Mouse (Mus musculus): ENCODE measurements around the gene Bcl6b. TPM values are rescaled to one million over a fixed set of nuclear protein-coding genes. Genes with fewer than 3 reads are reported as not detected.

The Bcl6b gene
- total RNA-seq, 2 experiments from 2014 or later = 23.8 to 33.4 TPM

DNA sequence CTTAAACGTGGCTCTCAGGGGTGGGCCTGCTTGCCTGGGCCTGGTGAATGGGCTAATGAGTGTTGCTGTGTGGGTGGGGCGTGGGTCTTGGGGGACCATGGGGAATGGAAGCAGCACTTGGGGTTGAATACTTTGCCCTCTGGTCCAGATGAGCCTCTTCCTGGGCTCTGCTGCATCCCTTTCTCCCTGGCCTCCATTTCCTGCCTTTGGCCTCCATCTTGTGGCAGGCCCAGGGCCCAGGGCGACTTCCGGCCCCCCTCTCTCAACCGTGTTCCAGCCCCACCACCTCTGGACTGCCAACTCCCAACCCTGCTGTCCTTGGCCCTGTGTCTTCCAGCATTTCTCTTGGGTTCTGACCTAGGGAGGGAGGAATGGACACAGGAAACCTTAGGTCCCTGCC is 4.4 kb upstream of the Bcl6b start:
- no peak for DNase-seq (ENCODE audit: low spot score in 2 of 2)

DNA sequence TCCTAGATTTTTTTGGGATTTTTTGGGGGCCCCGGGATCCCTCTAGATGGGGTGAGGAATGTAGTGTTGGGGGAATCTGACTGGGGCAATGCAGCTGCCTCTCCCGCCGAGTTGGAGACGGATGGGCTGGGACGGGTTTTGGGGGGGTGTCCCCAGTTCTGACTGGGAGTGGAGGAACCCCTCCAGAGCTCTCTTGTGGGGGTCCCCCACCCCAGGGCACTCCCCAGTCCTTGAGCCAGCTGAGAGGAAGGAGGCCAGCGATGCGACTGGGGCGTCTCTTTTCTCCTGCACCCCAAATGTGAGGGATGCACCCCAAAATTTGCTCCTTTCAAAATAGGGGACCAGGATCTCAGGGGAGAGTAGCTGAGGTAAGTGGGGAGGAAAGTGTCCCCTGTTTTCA is 3.4 kb upstream of the Bcl6b start:
- DNase-seq (ENCODE audit: low spot score in 2 of 2) = no peak

DNA sequence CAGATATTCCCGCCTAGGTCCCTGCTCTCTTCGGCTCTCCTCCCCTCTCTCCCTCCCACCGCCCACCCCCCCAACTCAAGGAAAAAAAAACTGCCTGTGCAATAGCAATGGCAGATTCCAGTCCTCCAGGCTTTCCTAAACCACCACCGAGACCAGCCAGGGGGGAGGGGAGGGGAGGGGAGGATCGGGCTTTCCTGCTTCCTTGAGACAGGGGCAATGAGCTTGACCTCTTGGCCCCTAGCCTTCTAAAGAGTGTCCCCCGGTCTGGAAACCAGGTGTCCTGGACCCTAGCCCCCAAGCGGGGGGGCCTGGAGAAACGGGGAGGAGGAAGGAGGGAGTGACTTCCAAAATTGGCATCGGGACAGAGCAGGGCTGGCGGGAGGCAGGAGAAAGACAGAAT is 2.9 kb upstream of the Bcl6b start:
- DNase-seq (ENCODE audit: low spot score in 2 of 2) = peak in 1 of 2 experiments; percentile 50

DNA sequence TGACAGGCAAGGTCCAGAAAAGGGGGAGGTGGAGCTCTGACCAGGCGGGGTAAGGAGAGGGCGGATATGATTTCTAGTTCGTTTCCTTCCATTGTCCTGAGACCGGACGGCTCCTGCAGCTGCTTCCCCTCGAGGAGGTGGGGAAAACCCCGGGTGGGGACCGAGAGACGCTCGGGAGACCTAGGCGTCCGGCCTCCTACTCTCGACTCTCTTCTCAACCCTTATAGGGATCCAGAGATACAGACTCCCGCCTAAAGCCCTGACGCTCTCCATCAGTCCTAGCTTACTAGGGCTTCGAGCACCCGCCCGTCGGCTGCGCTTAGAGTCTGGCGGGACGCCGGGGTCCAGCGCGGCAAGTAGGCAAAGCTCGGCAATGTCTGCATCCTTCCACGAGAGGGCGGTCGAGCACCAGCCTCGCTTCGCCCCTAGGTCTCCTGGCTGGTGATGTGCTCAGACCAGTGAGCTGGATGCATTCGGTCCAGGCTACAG is 685 bp upstream of the Bcl6b start:
- DNase-seq (ENCODE audit: low spot score in 2 of 2) = peak; percentile 64

DNA sequence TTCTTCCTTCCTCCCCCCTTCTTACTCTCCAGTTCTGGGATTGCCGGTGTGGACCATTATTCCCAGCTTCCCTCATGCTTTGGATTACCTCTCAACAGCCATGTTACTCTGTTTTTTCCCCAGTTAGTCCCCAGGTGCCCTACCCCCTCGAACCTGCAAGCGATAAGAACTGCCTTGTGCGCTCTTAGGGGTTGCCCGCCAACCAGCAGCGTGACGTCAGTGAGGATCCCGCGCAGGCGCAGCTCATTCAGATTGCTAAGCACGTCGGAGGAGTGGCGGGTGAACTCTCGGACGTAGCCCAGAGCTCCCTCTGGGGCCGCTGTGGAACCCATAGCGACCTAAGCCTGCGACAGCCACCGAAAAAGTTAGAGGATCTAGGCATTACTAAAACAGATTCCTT is 770 bp downstream of the Bcl6b start:
- DNase-seq (ENCODE audit: low spot score in 2 of 2) = peak; percentile 55 to 59

DNA sequence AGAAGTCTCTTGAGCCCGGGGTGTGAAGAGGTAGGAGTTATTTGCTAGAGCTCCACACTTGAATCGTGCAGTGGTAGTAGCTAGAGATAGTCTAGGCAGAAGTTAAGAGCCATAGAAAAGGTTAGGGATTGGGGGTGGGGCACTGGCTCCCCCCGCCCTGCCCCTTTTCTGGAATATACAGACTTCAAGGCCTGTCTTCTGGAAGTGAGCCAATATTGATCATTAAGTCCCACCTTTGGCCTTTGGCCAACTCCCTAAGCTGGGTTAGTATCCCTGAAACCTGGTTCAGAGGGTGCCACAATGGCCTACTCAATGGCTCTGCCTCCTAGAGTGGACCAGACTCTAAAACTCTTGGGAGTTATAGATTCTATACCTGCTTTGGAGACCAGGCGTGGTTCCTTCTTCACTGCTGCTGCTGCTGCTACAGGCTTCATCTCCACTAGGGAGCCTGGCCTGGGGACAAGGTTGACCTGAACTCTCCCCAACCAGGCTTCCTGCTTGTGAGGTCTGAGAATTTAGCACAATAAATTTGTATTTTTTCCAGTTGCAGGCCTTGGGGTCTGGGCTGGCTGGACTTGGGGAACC is 1.8 kb downstream of the Bcl6b start:
- DNase-seq (ENCODE audit: low spot score in 2 of 2) = no peak

DNA sequence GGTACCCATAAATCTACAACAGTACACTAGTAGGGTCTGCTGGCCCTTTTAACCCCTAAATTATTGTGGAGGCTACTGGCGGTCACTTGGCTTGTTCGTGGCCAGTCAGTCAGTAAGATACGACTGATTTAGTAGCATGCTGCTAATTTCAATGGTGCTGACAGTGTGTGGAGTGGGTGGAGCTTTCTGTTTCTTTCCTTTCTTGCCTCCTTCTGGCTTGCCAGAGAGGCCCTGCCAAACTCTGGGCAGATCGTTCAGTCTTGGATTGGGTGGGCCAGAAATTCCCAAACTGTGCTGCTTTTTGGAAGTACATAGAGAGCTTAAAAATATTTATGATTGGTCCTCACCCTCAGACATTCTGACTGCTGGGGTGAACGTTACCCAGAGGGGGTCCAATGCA is 2.5 kb downstream of the Bcl6b start:
- DNase-seq (ENCODE audit: low spot score in 2 of 2) = no peak

DNA sequence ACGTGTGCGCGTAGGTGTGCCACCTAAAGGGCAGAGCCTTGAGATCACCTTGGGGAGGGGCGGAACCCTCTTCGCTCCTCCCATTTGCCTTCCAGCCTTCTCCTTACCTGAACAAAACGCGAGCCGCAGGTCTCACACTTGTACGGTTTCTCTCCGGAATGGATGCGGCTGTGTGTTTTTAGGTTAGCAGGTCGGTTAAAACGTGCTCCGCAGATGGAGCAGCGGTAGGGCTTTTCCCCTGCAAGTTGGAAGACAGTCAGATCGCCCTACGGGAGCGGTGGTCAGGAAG is 3.1 kb downstream of the Bcl6b start:
- no peak for DNase-seq (ENCODE audit: low spot score in 2 of 2)

DNA sequence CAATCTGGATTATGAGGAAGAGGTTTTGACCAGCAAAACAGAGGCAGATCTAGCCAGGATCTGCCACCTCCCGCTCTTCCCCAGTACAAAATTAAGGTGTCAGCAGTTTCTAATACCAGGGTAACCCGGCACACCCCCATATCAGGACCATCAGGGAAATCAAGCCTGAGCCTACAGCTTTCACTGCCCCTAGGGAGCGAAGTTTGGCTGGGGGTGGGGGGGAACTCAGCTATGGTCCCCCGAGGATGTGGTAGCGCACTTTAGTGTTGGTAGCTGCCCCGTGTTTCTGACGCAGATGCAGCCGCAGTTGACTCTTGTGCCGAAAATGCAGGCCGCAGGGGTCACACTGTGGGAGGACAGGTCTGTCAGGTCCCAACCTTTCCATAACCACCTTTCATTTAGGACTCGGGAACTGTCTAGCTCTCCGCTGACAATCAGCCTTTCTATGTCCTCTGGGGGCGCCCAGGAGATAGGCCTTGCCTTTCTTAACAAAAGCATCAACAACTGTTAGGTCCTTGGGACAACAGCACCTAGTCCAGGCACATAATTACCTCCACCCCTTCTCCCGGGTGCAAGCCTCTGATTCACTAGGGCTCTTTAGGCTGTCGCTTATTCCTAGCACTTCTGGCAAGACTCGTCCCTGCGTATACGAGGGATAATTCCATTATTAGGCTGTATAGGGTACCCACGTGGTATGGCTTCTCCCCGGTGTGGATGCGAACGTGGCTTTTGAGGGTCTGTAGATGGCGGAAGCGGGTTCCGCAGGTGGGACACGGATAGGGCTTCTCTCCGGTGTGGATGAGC is 3.6 kb downstream of the Bcl6b start:
- no peak for DNase-seq (ENCODE audit: low spot score in 2 of 2)

DNA sequence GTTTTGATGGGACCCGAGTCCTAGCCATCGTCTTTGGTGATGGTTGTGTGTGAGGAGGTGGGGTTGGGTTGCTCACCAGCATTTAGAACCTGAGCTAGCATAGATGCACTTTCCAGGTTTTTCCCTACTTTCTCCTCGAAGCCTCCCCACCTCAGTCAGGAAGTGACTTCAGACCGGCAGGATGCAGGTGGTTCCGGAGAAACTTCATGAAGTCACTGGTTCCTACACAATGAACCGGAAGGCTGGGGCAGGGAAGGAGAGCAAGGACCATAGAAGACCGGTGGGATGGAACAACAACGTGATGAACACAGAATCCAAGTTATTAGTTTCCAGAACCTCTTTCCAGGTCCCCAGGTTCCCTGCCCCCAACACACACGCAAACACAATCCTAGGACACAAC is 5.9 kb downstream of the Bcl6b start:
- no peak for DNase-seq (ENCODE audit: low spot score in 2 of 2)

DNA sequence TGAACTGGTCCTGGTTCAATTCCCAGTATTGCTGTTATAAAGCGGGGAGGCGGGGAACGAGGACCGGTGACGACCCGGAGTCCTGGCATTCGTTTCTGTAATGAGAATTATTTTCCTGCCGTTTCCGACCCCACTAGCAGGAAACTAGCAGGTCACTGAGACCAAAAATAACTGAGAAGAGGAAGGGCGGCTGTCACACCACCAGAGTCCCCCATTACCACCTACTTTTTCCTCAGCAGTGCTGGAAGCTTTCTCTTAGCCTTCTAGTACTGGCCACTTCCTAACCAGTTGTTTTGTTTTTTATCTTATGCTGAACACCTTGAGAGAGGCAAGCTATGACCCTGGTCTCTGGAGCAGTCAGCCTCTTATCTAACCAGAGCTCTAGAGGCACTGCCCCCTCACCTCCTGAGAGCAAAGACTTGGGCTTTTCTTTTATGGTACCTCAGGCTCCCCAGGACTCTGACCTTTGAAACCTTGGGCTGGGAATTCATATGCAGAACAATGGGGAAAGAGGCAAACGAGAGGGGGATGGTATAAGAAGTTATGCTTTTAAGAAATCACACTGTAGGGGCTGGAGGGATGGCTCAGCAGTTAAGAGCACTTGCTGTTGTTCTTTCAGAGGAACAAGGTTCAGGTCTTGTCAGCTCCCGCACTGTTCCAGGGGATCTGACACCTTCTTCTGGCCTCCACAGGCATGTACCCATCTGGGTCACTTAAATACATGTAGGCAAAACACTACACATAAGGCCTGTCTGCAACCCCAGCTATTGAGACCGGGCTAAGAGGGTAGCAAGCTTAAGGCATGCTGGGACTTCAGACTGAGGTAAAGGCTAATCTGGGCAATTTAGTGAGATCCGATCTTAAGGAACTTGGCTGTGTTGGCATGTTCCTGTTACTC is 7.7 kb downstream of the Bcl6b start:
- DNase-seq (ENCODE audit: low spot score in 2 of 2) = no peak

DNA sequence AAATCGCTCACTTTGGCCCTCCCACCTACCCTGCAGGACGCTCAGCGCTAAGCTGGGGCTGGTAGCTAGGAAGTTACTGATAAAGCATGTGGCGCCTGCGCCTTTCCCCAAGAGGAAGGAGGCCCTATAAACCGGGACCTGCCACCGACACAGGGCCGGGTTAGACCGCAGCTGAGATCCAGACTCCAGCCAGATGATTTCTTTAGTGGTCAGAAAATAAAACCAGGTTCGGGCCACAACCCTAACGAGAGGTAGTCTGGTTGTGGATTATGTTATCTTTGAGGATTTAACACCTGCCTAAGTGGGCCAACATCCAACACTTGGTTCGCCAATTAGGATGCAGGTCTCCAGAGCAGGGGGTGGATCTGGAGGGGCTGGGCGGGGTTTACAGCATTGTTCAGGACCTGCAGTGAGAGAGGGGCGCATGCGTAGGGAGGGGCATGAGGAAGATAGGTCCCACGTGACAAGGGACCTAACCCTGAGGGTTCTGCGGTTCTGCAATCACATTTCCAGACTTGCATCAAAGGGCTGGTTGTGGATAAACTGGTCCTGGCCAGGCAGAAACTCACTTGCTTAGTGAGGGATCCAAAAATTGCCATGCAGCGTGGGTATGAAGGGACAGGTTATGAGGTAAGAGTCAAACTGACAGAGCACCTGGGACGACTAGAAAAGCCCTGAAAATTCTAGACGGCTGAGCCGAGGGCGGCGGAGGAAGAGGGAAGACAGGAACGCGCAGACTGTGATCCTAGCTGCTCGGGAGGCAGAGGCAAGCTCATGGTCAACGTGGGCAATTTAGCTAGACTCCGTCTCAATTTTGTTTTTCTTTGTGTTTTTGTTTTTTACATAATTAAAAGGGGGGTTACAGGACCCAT is 8.6 kb downstream of the Bcl6b start, which contains the start of gene Slc16a13:
TSS of gene Slc16a13 (minus strand) at position 334 of the 872 bp plus-strand sequence.
- peak; percentile 68 to 83 for DNase-seq (ENCODE audit: low spot score in 2 of 2)

DNA sequence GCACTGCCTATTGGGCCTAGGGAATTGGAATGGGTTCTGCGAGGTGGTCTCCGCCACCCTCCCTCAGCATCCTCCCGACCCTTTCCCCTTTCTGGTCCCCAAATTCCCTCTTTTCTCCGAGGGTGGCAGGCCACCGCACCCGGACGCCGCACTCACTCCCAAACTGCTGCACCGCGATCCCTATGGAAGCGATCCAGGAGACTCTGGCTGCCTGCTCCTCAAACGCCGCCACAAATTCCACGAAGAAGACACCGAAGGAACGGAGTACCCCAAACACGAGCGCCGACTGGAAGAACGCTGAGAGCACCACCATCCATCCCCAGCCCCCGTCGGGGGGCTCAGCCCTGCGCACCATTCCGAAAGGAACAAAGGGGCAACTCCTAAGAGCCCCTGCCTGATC is 9.3 kb downstream of the Bcl6b start:
- no peak for DNase-seq (ENCODE audit: low spot score in 2 of 2)

DNA sequence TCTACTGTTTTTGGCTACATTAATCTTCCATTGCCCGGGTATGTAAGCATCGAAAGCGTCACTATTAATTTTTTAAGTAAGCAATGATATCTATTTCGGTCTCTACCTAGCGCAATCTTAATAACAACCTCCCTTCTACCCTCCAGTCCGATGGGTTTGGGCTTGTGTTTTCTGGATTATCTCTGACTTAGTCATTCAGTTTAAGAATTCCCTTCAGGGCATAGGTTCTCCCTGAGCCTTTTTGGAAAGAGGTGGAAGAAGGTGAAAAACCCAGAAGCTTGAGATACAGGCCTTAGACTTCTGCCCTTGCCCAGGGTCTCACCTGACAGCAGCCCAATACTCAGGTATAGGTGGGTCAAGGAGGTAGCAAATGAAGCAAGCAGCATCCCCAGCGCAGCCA is 9.7 kb downstream of the Bcl6b start:
- DNase-seq (ENCODE audit: low spot score in 2 of 2) = no peak

DNA sequence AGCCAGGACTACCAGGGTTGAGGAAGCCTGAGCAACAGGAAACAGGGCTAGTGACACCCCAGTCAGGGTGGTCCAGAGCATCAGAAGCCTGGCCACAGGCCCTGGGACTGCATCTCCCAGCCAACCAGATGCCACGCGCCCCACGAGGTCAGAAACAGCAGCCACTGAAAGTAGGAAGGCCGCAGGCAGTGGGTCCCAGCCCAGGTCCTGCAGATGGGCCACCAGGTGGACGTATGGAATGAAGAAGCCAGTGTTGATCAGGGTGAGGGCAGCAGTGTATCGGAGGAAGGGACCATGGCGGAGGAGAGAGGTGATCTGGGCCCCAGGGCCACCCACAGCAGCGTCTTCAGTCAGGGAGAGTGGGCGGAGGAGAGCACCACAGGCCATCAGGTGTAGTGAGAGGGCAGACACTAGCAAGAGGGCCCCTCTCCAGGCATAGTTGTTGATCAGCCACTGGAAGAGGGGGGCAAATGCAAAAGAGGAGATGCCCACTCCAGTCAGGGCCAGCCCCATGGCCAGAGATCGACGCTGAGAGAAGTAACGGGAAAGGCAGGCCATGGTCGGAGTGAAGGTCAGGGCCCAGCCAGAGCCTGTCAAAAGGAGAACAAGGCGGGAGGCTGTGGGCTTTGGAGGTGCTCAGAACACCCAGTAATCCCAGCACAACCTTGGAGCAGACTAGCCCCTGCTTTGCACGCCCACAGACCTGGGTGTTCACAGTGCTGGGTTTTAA is 10.7 kb downstream of the Bcl6b start:
- DNase-seq (ENCODE audit: low spot score in 2 of 2) = no peak

DNA sequence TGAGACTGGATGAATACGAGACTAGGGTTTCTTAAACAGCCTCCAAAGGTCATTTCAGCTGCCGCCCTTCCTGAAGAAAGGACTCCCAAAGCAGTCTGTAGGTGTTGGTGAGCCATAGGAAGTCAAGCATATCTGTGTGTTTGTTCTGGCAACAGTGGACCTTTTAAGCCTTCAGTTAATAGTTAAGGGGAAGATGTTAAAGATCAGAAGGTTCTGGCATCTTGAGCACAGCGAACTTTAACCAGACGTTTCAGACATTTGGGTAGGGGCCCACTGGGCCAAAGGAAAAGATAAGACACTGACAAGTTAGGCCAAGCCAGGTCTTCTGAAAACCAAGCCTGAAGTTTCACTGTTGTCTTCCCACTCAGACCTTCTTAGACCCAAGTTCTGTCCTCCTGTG is 11.6 kb downstream of the Bcl6b start:
- DNase-seq (ENCODE audit: low spot score in 2 of 2) = no peak

DNA sequence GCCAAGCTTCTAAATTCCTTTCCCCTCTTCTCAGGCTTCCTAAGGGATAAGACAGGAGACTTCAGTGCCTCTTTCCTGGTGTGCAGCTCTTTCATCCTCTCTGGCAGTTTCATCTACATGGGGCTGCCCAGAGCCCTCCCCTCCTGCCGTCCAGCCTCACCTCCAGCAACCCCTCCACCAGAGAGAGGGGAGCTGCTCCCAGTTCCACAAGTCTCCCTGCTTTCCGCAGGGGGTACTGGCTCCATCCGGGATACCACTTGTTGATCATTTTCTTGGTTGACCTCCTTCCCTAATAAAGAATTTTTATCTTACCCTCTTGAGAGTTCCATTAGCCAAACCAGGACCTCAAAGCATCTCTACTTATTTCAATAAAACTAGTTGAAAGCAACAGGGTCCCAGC is 13.5 kb downstream of the Bcl6b start:
- DNase-seq (ENCODE audit: low spot score in 2 of 2) = no peak

DNA sequence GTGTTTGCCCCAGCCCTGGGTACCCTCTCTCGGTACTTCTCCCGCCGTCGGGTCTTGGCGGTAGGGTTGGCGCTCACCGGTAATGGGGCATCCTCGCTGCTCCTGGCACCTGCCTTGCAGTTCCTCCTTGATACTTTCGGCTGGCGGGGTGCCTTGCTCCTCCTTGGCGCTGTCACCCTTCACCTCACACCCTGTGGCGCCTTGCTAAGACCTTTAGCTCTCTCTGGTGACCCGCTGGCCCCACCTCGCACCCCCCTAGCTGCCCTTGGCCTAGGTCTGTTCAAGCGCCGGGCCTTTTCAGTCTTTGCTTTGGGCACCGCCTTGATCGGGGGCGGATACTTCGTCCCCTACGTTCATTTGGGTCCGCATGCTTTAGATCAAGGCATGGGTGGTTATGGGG is 14.3 kb downstream of the Bcl6b start:
- no peak for DNase-seq (ENCODE audit: low spot score in 2 of 2)

DNA sequence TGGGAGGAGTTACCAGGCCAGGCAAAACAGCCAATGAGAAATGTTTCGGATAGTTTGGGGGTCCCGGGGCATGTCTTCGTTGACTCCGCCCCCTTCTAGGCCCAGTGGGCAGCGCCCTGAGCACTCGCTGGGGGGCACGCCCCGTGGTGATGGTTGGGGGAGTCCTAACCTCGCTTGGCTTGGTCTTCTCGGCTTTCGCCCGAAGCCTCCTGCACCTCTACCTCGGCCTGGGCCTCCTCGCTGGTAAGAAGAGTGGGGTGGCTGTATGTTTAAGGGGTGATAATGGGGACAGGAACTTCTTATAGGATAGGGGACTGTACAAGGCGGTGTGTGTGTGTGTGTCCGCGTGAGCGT is 14.8 kb downstream of the Bcl6b start:
- DNase-seq (ENCODE audit: low spot score in 2 of 2) = no peak

DNA sequence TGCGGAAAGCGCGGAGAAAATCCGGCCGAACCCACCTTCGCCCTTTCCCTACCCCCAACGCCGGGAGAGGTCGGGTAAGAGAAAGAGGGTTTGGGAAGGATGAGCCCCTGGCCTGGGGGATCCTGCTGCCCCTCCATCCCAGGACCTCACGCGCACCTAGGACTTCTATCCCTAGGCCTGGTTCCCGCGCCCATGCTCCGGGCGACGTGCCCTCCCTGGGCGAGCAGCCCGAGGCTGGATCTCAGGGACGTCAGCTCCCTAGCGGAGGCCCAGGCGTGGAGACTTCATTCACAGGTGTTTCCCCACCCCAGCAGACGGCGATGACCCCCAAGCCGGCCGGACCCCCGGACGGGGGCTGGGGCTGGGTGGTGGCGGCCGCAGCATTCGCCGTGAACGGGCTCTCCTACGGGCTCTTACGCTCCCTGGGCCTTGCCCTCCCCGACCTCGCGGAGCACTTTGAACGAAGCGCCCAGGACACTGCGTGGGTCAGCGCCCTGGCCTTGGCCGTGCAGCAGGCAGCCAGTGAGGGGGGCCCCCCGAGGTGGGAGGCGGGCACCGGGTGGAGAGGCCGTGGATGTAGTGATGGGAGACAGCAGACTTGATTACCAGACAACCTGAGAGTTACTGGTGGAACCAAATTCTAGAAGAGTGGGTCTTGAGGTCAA is 15.3 kb downstream of the Bcl6b start:
- DNase-seq (ENCODE audit: low spot score in 2 of 2) = no peak
